Mouse (Mus musculus) limb, embryonic 15.5 days (tissue): ENCODE data around the gene Taf5l. TPM values are rescaled to one million over a fixed set of nuclear protein-coding genes. Genes with fewer than 3 reads are reported as not detected.
A peak's percentile ranks its signal among the peaks of the same experiment; 100 is the strongest.
"Not testable (repeated sequence)": the region's sequence is repeated elsewhere in the genome, so short reads cannot be mapped to it uniquely, and the experiment has no call there.

Experiments used
- ATAC-seq: fragments of 200-750 bp; cut with Nextera tagmentation; 2 replicates; pipeline ENCODE4 v1.8.0; 2017; ENCODE audit warnings: low read depth, moderate TSS enrichment; ENCODE audit not compliant: insufficient number of reproducible peaks, low FRiP score, low TSS enrichment
- H3K27ac ChIP-seq: fragments of 300-500 bp; sonication (generic); 2 replicates; pipeline ENCODE4 v1.5.1; 2015; ENCODE audit warnings: moderate library complexity, mild to moderate bottlenecking, inconsistent platforms
- H3K27me3 ChIP-seq: fragments of 300-500 bp; sonication (generic); 2 replicates; pipeline ENCODE4 v1.6.1; 2015; ENCODE audit warnings: inconsistent platforms
- H3K36me3 ChIP-seq: fragments of 300-500 bp; sonication (generic); 2 replicates; pipeline ENCODE4 v1.6.1; 2015; ENCODE audit warnings: inconsistent platforms
- H3K4me1 ChIP-seq: fragments of 300-500 bp; sonication (generic); 2 replicates; pipeline ENCODE4 v1.6.1; 2015; ENCODE audit warnings: inconsistent platforms
- H3K4me2 ChIP-seq: fragments of 300-500 bp; sonication (generic); 2 replicates; pipeline ENCODE4 v1.6.1; 2015; ENCODE audit warnings: mild to moderate bottlenecking, inconsistent platforms
- H3K4me3 ChIP-seq: fragments of 300-500 bp; sonication (generic); 2 replicates; pipeline ENCODE4 v1.5.1; 2015; ENCODE audit warnings: mild to moderate bottlenecking, inconsistent platforms
- H3K9ac ChIP-seq: fragments of 300-500 bp; sonication (generic); 2 replicates; pipeline ENCODE4 v1.6.1; 2015; ENCODE audit warnings: inconsistent platforms
- H3K9me3 ChIP-seq: fragments of 300-500 bp; sonication (generic); 2 replicates; pipeline ENCODE4 v1.6.1; 2016; ENCODE audit warnings: inconsistent platforms
- WGBS: fragments of 180-500 bp; shearing (Covaris S2); methylation state at CpG from one replicate; pipeline ENCODE4 v1.1.7; 2015; 5-methylcytosine and 5-hydroxymethylcytosine counted together
- polyA plus RNA-seq: library from polyadenylated mRNA; unstranded; fragments of >200 nt; fragmentation: Nextera tagmentation; extraction: Ambion mirVana; gene quantifications from 2 replicates; pipeline ENCODE4 v1.2.1, GENCODE M21; 2015

Taf5l gene
- polyA plus RNA-seq, 1 experiment from 2014 or later: 34.4 TPM

GRCm38 (mm10) chr8:124042201-124042600, 21.0 kb upstream of the Taf5l start:
- WGBS: 75% methylated on average over 1 of the region's 1 CpGs

GRCm38 (mm10) chr8:124039351-124039750, 18.2 kb upstream of the Taf5l start:
- no peak for ATAC-seq
- Histone ChIP-seq H3K4me2 (no peak overlapping the region), H3K4me3 (no peak overlapping the region), H3K4me1 (no peaks in the 10 kb centered on the region), H3K27ac (no peak overlapping the region), H3K27me3 (no peaks in the 10 kb centered on the region), H3K9me3 (no peaks in the 10 kb centered on the region), H3K36me3 (peaks cover 75% of the 10 kb centered on the region), H3K9ac (no peak overlapping the region)
- 63% methylated on average over 4 of the region's 4 CpGs for whole genome bisulfite sequencing

More at GRCm38 (mm10) chr8:124042201-124042600, 21.0 kb upstream of the Taf5l start:
- no peak overlapping the region for H3K9ac ChIP-seq
- no peak for ATAC-seq
- no peaks in the 10 kb centered on the region for H3K27me3 ChIP-seq
- no peak overlapping the region for H3K4me3 ChIP-seq
- H3K36me3 ChIP-seq: peaks cover 70% of the 10 kb centered on the region
- no peak overlapping the region for H3K27ac ChIP-seq
- no peak overlapping the region for H3K4me2 ChIP-seq
- no peaks in the 10 kb centered on the region for H3K9me3 ChIP-seq
- no peaks in the 10 kb centered on the region for H3K4me1 ChIP-seq

GRCm38 (mm10) chr8:124038121-124038520, 16.9 kb upstream of the Taf5l start:
- Histone ChIP-seq H3K27ac (no peak overlapping the region), H3K27me3 (no peaks in the 10 kb centered on the region), H3K36me3 (peaks cover 83% of the 10 kb centered on the region), H3K4me3 (no peak overlapping the region), H3K4me1 (no peaks in the 10 kb centered on the region), H3K4me2 (no peak overlapping the region), H3K9ac (no peak overlapping the region), H3K9me3 (no peaks in the 10 kb centered on the region)
- no peak for ATAC-seq
- 92% methylated on average over 7 of the region's 7 CpGs for WGBS

GRCm38 (mm10) chr8:124033400-124033799, 12.2 kb upstream of the Taf5l start:
- Histone ChIP-seq H3K4me2 (no peak overlapping the region), H3K4me3 (no peak overlapping the region), H3K27me3 (no peaks in the 10 kb centered on the region), H3K36me3 (peaks cover 85% of the 10 kb centered on the region), H3K9me3 (no peaks in the 10 kb centered on the region), H3K9ac (no peak overlapping the region), H3K4me1 (0 out of 2 replicates have a peak, but pooled peaks cover 6% of the 10 kb centered on the region), H3K27ac (no peak overlapping the region)
- ATAC-seq: no peak
- 67% methylated on average over 5 of the region's 5 CpGs for WGBS

- Histone ChIP-seq H3K9ac (no peak overlapping the region), H3K4me1 (0 out of 2 replicates have a peak, but pooled peaks cover 6% of the 10 kb centered on the region), H3K36me3 (peaks cover 71% of the 10 kb centered on the region), H3K9me3 (no peaks in the 10 kb centered on the region), H3K4me2 (no peak overlapping the region), H3K4me3 (no peak overlapping the region), H3K27ac (no peak overlapping the region), H3K27me3 (no peaks in the 10 kb centered on the region)
- ATAC-seq: no peak
- WGBS: 95% methylated on average over 6 of the region's 6 CpGs
These were observed 6.6 kb upstream of the Taf5l start for GRCm38 (mm10) chr8:124027831-124028230.

- peaks cover 64% of the 10 kb centered on the region for H3K36me3 ChIP-seq
- not testable (repeated sequence) for H3K27me3 ChIP-seq, H3K4me2 ChIP-seq, H3K9ac ChIP-seq, ATAC-seq, H3K27ac ChIP-seq, H3K4me3 ChIP-seq, H3K9me3 ChIP-seq, H3K4me1 ChIP-seq
- WGBS: 77% methylated on average over 2 of the region's 2 CpGs
These were observed 5.1 kb upstream of the Taf5l start for GRCm38 (mm10) chr8:124026265-124026664.

- Histone ChIP-seq H3K27me3 (no peaks in the 10 kb centered on the region), H3K4me3 (peak overlapping the region; percentile 84), H3K4me1 (peaks cover 28% of the 10 kb centered on the region), H3K36me3 (peaks cover 15% of the 10 kb centered on the region), H3K9ac (peak overlapping the region; percentile 65), H3K9me3 (no peaks in the 10 kb centered on the region), H3K27ac (peak overlapping the region; percentile 89), H3K4me2 (peak overlapping the region; percentile 59)
- peak; percentile 85 for ATAC-seq
- WGBS: 1% methylated on average over 41 of the region's 87 CpGs
These were observed 559 bp downstream of the Taf5l start for GRCm38 (mm10) chr8:124020439-124021236.

- peaks cover 28% of the 10 kb centered on the region for H3K4me1 ChIP-seq
- no peaks in the 10 kb centered on the region for H3K9me3 ChIP-seq
- peak overlapping the region; percentile 84 for H3K4me3 ChIP-seq
- H3K9ac ChIP-seq: no peak overlapping the region
- 29% methylated on average over 13 of the region's 13 CpGs for WGBS
- peaks cover 8% of the 10 kb centered on the region for H3K36me3 ChIP-seq
- ATAC-seq: no peak
- peak overlapping the region; percentile 59 for H3K4me2 ChIP-seq
- no peaks in the 10 kb centered on the region for H3K27me3 ChIP-seq
- H3K27ac ChIP-seq: no peak overlapping the region
These were observed 1.4 kb downstream of the Taf5l start for GRCm38 (mm10) chr8:124019782-124020181.

GRCm38 (mm10) chr8:124014751-124015150, 6.4 kb downstream of the Taf5l start:
- Histone ChIP-seq H3K27me3 (no peaks in the 10 kb centered on the region), H3K27ac (no peak overlapping the region), H3K9me3 (no peaks in the 10 kb centered on the region), H3K9ac (no peak overlapping the region), H3K4me2 (no peak overlapping the region), H3K36me3 (peaks cover 4% of the 10 kb centered on the region), H3K4me3 (no peak overlapping the region), H3K4me1 (peaks cover 11% of the 10 kb centered on the region)
- WGBS: 76% methylated on average over 3 of the region's 3 CpGs
- ATAC-seq: no peak

- not testable (repeated sequence) for H3K4me2 ChIP-seq, H3K27ac ChIP-seq, H3K4me1 ChIP-seq, H3K36me3 ChIP-seq, H3K9me3 ChIP-seq, ATAC-seq, H3K4me3 ChIP-seq, H3K9ac ChIP-seq, H3K27me3 ChIP-seq
- WGBS: 91% methylated on average over 7 of the region's 7 CpGs
These were observed 6.9 kb downstream of the Taf5l start for GRCm38 (mm10) chr8:124014299-124014698.

GRCm38 (mm10) chr8:124011989-124012586, 9.1 kb downstream of the Taf5l start:
- WGBS: 94% methylated on average over 3 of the region's 3 CpGs
- no peaks in the 10 kb centered on the region for H3K4me1 ChIP-seq

GRCm38 (mm10) chr8:124011580-124011979, 9.6 kb downstream of the Taf5l start:
- Histone ChIP-seq H3K9ac (no peak overlapping the region), H3K4me3 (no peak overlapping the region), H3K9me3 (no peaks in the 10 kb centered on the region), H3K4me2 (no peak overlapping the region), H3K4me1 (no peaks in the 10 kb centered on the region), H3K27ac (no peak overlapping the region), H3K27me3 (no peaks in the 10 kb centered on the region), H3K36me3 (peaks cover 35% of the 10 kb centered on the region)
- 80% methylated on average over 3 of the region's 3 CpGs for WGBS
- no peak for ATAC-seq

More at GRCm38 (mm10) chr8:124011989-124012586, 9.1 kb downstream of the Taf5l start:
- H3K4me2 ChIP-seq: no peak overlapping the region
- H3K4me3 ChIP-seq: no peak overlapping the region
- H3K27ac ChIP-seq: no peak overlapping the region
- H3K9ac ChIP-seq: no peak overlapping the region
- no peak for ATAC-seq
- peaks cover 29% of the 10 kb centered on the region for H3K36me3 ChIP-seq
- no peaks in the 10 kb centered on the region for H3K9me3 ChIP-seq
- H3K27me3 ChIP-seq: no peaks in the 10 kb centered on the region
